Mouse (Mus musculus) left cerebral cortex, postnatal 14 days (tissue): ENCODE results near the gene Plekhh1. TPM values are rescaled to one million over a fixed set of nuclear protein-coding genes. Genes with fewer than 3 reads are reported as not detected.

Source experiments
- DNase-seq, 2 experiments: peaks; one replicate each; pipeline ENCODE4 v3.0.0; 2021 to 2022; ENCODE audit warnings: low spot score in 2 of 2, mixed read lengths in 1 of 2
- intact Hi-C: fragments of 180-260 bp; cut with DNase I; formaldehyde crosslinking; loops from one replicate; pipeline ENCODE4 v1.15.1; 2025
- long read RNA-seq, 2 experiments: library from polyadenylated mRNA; stranded (forward); transcript quantifications; one replicate each; pipeline ENCODE4 v2.0.0; 2021
- total RNA-seq, 2 experiments: library from RNA; stranded (reverse); gene quantifications; 2 replicates each; pipeline ENCODE4 v1.2.3; 2021

The Plekhh1 gene
- total RNA-seq = 1 to 10 TPM; 4.7 to 7.0 TPM
- long read RNA-seq, experiment 1, full-length matches to known transcripts = 1 of 6 reads
- long read RNA-seq, experiment 1, partial matches to known transcripts = 3 of 6 reads
- long read RNA-seq, experiment 1, other reads (novel, unspliced or antisense) = 2 of 6 reads
- long read RNA-seq, experiment 2, full-length matches to known transcripts = 1 of 2 reads
- long read RNA-seq, experiment 2, partial matches to known transcripts = 1 of 2 reads
- long read RNA-seq, experiment 2, other reads (novel, unspliced or antisense) = 0 of 2 reads

DNA sequence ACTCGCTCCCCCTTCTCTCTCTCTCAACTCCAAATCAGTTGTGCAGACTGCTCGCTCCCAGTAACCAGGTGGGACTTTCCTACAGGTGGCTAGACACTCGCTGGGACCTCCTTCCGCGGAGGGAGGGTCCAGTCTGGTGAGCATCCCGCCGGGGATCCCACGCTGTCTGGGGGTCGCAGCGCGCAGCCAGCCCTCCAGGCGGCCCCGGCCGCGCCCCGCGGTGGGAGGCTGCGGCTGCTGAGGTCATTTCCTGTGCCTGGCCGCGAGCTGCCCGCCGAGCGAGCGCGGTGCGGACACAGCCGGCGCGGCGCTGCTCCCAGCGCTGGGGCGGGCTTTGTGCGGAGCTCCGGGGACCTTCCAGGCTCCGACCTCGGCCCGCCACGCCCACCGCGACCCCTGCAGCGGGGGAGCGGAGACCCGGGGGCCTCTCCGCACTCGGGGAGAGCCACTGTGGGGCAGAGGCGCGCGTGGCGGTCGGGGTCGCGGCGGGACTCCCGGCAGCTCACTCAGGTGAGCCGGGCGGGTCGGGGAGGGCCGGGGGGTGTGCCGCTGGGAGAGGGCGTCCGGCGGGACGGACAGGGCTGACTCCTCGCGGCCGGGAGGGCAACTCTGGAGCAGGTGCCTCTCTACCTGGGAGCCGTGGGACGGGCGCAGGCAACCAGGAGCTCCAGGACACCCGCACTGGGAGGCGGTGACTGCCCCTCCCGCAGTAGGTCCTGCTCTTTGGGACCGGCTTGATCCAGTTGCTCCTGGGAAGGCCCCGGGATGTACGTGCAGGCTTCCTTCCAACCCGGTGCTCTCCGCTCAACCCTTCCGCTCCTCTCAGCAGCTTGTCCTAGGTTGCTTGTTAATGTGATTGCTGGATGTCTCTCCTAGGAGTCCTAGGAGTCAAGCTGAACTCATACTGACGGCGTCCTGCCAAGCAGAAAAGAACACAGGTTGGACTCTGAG lies at the start of gene Plekhh1:
TSS of gene Plekhh1 (plus strand) at position 253 of the 951 bp plus-strand sequence.
- intact Hi-C loops = no loop called here
- peak in 1 of 2 experiments; percentile 12 for DNase-seq

- intact Hi-C loops = no loop called here
- DNase-seq = peak; percentile 18 to 37
These were observed 48.3 kb upstream of the Plekhh1 start for GRCm38 (mm10) chr12:78980683-78981091.

DNA sequence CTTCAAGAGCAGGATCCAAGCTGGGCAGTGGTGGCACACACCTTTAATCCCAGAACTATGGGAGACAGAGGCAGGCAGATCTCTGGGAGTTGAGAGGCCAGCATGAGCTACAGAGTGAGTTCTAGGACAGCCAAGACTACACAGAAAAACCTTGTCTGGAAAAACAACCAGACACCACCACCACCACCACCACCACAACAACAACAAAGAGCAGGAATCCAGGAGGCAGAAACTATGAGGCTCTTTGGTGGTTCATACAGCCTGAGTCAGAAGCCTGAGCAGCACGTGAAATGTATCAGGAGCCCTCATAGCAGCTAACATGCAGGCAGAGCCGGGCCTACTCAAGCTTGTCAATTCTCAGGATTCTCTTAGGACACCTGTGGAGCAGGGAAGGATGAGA lies 47.8 kb upstream of the Plekhh1 start:
- no peak for DNase-seq
- intact Hi-C loops = no loop called here

DNA sequence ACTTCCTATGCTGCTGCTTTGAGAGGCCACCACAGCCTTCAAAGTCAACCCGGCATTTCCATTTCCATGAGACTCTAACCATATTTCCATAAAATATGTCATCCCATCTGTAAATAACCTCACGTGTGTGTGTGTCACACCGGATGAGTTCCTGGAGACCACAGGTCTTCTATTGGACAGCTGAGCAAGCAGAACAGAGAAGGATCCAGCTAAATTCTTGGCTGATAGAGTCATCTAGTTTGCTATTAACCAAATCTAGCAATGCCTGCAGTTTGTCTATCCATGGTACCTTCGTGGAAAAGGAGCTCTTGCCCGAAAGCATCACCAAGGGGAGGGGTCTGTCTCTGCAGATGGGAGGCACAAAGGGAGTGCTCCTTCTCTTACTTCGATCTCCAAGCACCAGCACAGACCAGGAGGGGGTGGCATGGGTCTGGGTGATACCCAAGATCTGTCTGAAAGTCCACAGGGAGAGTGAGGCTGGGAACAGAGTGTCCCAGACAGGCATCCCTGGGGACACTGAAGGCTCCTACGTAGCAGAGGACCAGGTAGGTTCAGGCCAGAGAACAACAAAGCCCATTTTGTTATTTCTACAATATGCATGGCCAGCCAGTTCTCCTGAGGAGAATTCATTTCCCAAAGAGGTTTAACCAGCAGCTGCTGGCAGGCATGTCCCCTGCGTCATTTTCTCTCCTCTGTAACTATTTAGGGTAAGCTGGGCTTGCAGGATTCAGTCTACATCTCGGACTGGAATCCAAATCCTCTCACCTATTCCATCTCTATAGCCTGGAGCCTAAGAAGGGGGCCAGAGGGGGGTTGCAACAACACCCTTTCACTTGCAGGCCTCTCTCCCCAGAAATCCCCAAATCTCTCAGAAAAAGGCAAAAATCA lies 46.8 kb upstream of the Plekhh1 start:
- peak; percentile 12 to 40 for DNase-seq
- intact Hi-C loops = no loop called here

- intact Hi-C loops = no loop called here
- no peak for DNase-seq
These were observed 45.5 kb upstream of the Plekhh1 start for GRCm38 (mm10) chr12:78983296-78984034.

GRCm38 (mm10) chr12:78984035-78984432 lies 44.9 kb upstream of the Plekhh1 start:
- intact Hi-C loops = no loop called here
- peak; percentile 45 to 70 for DNase-seq

GRCm38 (mm10) chr12:78987581-78988081 lies 41.3 kb upstream of the Plekhh1 start:
- intact Hi-C loops = no loop called here
- DNase-seq = no peak

- DNase-seq = no peak
- intact Hi-C loops = no loop called here
These were observed 32.7 kb upstream of the Plekhh1 start for GRCm38 (mm10) chr12:78996271-78996670.

- intact Hi-C loops = no loop called here
- DNase-seq = no peak
These were observed 32.3 kb upstream of the Plekhh1 start for GRCm38 (mm10) chr12:78996711-78997110.

DNA sequence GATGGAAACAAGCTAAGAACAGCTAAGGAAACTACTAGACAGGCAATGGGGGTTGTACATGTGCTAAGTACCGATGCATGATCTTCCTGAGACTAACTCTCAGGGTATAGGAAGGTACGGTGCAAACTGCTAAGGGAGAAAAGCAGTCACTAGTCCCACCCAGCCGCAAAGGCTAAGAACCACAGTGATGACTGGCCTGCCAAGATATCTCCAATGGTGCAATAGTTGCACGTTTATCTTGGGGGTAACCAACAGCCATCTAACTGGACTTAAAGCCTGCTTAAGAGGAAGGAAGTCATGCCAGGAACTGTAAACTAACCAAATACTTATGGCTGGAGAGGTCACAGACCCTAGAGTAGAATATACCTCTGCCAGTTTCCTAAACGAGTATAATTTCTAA lies 26.6 kb upstream of the Plekhh1 start:
- intact Hi-C loops = no loop called here
- no peak for DNase-seq

DNA sequence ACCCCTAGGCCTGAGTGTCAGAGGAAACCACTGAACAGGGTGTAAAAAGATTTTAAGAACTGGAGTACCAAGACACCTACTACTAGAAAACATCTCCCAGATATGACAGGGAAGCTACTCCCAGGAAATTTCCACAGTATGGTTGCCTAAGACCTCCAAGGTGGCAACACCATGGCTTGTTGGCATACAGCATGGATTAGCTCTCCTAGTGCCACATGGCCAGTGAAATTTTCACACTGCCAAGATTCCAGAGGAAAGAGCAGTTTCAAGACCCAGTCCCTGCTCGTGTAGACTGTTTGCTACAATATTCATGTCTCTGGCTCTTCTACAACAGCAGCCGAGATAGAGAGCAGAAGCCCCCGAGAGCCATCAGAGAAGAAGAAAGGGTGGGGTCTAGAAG lies 26.0 kb upstream of the Plekhh1 start:
- no peak for DNase-seq
- intact Hi-C loops = no loop called here

- DNase-seq = no peak
- intact Hi-C loops = no loop called here
These were observed 23.5 kb upstream of the Plekhh1 start for GRCm38 (mm10) chr12:79005456-79005855.

- intact Hi-C loops = loop anchor here (2.0 kb wide), 1 partner anchor 87 kb away; no protein-coding TSS in a partner anchor
- no peak for DNase-seq
These were observed 22.9 kb upstream of the Plekhh1 start for GRCm38 (mm10) chr12:79006076-79006475.

DNA sequence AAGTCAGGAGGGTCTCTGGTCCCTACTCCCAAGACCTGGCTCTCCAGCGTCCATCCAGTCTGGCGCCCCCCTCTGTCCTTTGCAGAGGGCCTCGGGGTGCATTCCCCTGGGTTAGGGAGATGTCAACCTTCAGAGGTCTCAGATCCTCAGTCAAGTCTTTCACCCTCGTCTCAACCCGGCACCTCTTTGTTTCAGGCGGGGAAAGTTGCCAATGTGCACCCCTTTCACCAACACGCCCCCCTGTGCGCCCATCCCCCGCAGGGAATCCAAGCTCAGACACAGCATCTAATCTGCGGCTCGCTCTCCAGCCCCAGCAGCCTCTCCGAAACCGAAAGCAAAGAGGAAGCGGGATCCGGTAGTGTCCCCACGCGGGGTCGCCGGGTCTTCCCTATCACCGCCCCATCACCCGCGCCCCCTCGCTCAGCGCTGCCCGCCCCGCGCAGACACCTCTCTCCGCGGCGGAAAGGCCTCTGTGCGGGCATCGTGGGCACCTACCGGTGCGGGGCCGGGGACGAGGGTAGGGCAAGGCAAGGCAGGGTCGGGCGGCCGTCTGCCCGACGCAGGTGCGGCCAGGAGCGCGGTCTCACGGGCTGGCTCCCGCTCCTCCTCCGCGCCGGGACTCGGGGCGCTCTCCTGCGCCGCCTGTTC lies 22.4 kb upstream of the Plekhh1 start:
- peak; percentile 43 to 51 for DNase-seq
- intact Hi-C loops = loop anchor here (2.0 kb wide), 1 partner anchor 88 kb away; no protein-coding TSS in a partner anchor

DNA sequence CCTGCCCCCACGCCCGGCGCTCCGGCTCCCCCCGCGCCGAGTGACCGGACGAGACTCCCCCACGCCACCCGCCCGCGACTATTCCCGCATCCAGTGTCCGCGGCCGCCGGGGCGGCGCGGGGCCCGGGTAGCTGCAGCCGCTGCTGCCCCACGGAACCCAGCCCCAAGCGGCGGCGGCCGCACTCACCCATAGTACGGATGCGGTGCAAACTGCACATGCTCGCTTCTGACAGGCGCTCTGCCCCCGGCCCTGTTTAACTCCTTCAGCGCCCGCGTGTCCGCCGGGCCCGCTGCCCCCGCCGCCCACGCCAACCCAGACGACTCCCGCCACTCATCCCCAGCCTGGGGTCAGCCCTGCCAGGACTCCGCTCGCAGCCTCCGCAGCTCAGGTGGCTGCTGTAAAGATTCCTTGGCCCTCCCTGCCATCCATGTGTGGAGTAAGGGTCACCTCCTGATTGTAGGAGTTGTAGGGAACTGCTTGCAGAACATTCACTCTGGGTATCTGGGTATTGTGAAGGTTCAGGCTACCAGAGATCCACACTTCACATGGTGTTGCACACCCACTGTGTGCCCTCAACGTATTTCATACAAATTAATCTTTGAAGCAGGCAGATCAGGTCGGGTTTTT lies 21.7 kb upstream of the Plekhh1 start, which contains the start of gene Tmem229b:
TSS of gene Tmem229b (minus strand) at position 502 of the 628 bp plus-strand sequence.
- intact Hi-C loops = loop anchor here (2.0 kb wide), 1 partner anchor 88 kb away; no protein-coding TSS in a partner anchor
- DNase-seq = peak; percentile 66 to 72

DNA sequence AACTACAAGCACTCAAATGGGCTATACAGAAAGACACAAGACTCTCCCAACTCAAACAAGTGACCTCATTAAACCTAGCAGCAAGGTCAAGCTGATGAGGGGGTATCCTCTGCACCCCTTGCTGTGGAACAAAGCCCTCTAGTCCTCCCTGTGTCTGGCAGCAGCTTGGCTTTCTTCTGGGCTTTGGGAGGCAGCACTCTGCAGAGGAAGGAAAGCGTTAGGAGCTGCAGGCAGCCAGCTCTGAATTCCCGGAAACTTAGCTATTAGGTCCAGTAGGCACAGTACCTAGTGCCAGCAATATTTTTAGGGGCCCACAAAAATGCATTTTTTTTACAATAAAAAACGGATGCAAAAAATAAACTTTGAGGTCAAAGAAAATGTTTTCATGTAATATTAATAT lies 18.4 kb upstream of the Plekhh1 start:
- no peak for DNase-seq
- intact Hi-C loops = no loop called here

- intact Hi-C loops = no loop called here
These were observed 12.9 kb upstream of the Plekhh1 start for GRCm38 (mm10) chr12:79016109-79016508.

More at GRCm38 (mm10) chr12:79016109-79016508, 12.9 kb upstream of the Plekhh1 start:
- DNase-seq = no peak
